Mouse (Mus musculus) stomach, embryonic 15.5 days (tissue): ENCODE data around the gene Spon1. TPM values are rescaled to one million over a fixed set of nuclear protein-coding genes. Genes with fewer than 3 reads are reported as not detected.

Experiments
- ATAC-seq: fragments of 200-750 bp; cut with Nextera tagmentation; 2 replicates; pipeline ENCODE4 v1.8.0; 2017; ENCODE audit warnings: low read depth, moderate number of reproducible peaks, moderate TSS enrichment; ENCODE audit not compliant: insufficient read depth, low FRiP score
- H3K27ac ChIP-seq: fragments of 300-500 bp; sonication (generic); 2 replicates; pipeline ENCODE4 v1.5.1; 2015; ENCODE audit warnings: mild to moderate bottlenecking, inconsistent platforms
- H3K27me3 ChIP-seq: fragments of 300-500 bp; sonication (generic); replicated peaks from 2 replicates; pipeline ENCODE4 v1.6.1; 2015; ENCODE audit warnings: inconsistent platforms
- H3K36me3 ChIP-seq: fragments of 300-500 bp; sonication (generic); 2 replicates; pipeline ENCODE4 v1.6.1; 2015; ENCODE audit warnings: inconsistent platforms
- H3K4me1 ChIP-seq: fragments of 300-500 bp; sonication (generic); 2 replicates; pipeline ENCODE4 v1.6.1; 2015; ENCODE audit warnings: inconsistent platforms
- H3K4me2 ChIP-seq: fragments of 300-500 bp; sonication (generic); 2 replicates; pipeline ENCODE4 v1.6.1; 2015; ENCODE audit warnings: mild to moderate bottlenecking, inconsistent platforms
- H3K4me3 ChIP-seq: fragments of 300-500 bp; sonication (generic); replicated peaks from 2 replicates; pipeline ENCODE4 v1.5.1; 2015; ENCODE audit warnings: inconsistent platforms
- H3K9ac ChIP-seq: fragments of 300-500 bp; sonication (generic); 2 replicates; pipeline ENCODE4 v1.6.1; 2015; ENCODE audit warnings: inconsistent platforms
- H3K9me3 ChIP-seq: fragments of 300-500 bp; sonication (generic); 2 replicates; pipeline ENCODE4 v1.6.1; 2016; ENCODE audit warnings: inconsistent platforms
- whole genome bisulfite sequencing: fragments of 180-500 bp; shearing (Covaris S2); methylation state at CpG from one replicate; pipeline ENCODE4 v1.1.7; 2015; 5-methylcytosine and 5-hydroxymethylcytosine counted together
- polyA plus RNA-seq: library from polyadenylated mRNA; unstranded; fragments of >200 nt; fragmentation: Nextera tagmentation; extraction: Ambion mirVana; gene quantifications from 2 replicates; pipeline ENCODE4 v1.2.1, GENCODE M21; 2015

Spon1 gene
- polyA plus RNA-seq, 1 experiment from 2014 or later = 17.1 TPM

GRCm38 (mm10) chr7:113791991-113792390 lies 26.2 kb downstream of the Spon1 start:
- H3K4me3 ChIP-seq = no peak overlapping the region
- H3K27me3 ChIP-seq = no peaks in the 10 kb centered on the region
- H3K27ac ChIP-seq = no peak overlapping the region
- WGBS = 77% methylated on average over 5 of the region's 5 CpGs
- no peak overlapping the region for H3K9ac ChIP-seq
- no peaks in the 10 kb centered on the region for H3K4me1 ChIP-seq
- H3K36me3 ChIP-seq = no peaks in the 10 kb centered on the region
- no peak for ATAC-seq
- no peak overlapping the region for H3K4me2 ChIP-seq
- no peaks in the 10 kb centered on the region for H3K9me3 ChIP-seq

DNA sequence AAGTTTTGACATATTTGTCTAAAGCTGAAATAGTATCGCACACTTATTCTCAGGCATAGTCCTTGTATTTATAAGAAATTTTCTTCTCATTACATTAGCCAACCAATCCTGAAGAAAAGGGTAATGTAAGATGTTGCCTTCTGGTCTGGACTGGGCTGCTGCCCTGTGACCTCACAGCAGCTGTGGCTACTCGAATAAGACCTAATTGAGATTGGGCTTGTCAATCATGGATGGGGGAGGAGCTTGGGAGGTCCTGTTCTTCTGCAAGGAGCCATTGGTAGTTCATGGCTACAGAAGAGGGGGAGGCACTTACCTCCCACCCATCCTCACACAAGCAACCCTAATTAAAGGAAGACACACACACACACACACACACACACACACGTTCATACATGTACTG lies 27.1 kb downstream of the Spon1 start:
- Histone ChIP-seq H3K4me2 (no peak overlapping the region), H3K27me3 (no peaks in the 10 kb centered on the region), H3K4me1 (no peaks in the 10 kb centered on the region), H3K9ac (no peak overlapping the region), H3K9me3 (no peaks in the 10 kb centered on the region), H3K27ac (no peak overlapping the region), H3K4me3 (no peak overlapping the region), H3K36me3 (no peaks in the 10 kb centered on the region)
- no peak for ATAC-seq
- WGBS = 66% methylated on average over 3 of the region's 3 CpGs

DNA sequence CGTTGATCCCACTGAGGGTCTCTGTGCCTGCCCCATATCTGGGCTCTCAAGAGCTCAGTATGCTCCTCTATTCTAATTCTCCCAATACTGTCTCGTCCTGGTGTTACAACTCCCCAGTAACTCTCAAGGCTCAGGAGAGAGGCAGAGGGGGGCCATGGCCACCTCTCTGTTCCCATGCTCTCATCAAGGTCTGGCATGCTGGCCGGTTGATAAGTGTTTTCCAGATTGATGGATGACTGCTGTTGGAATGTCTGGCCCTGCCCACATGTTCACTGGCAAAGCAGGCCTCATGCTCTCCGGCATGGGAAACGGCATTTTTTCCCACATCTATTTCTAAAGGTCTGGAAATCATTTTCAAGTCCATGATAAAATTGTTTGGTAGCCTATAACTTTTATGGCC lies 29.4 kb downstream of the Spon1 start:
- no peak overlapping the region for H3K9ac ChIP-seq
- no peaks in the 10 kb centered on the region for H3K36me3 ChIP-seq
- H3K4me3 ChIP-seq = no peak overlapping the region
- H3K4me1 ChIP-seq = no peaks in the 10 kb centered on the region
- no peak overlapping the region for H3K27ac ChIP-seq
- no peak overlapping the region for H3K4me2 ChIP-seq
- H3K9me3 ChIP-seq = no peaks in the 10 kb centered on the region
- no peaks in the 10 kb centered on the region for H3K27me3 ChIP-seq
- WGBS = 42% methylated on average over 5 of the region's 5 CpGs
- no peak for ATAC-seq

DNA sequence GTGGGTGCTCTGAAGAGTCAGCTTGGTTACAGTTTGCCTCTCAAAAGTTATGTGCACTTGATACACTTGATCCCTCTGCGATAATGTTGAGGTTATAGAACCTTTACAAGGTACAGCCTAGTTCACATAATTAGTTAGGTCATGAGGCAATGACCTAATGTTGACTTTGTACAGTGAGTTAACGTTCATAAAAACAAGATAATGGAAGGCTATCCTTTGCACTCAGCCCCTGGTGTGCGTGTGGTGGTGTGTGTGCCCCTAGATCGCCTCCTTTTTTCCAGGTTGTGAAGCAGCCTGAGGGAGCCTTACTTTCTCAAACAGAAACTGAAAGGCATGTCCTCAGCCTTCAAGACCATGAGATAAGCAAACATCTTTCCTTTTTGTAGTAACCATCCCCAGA lies 31.3 kb downstream of the Spon1 start:
- no peak overlapping the region for H3K9ac ChIP-seq
- no peak overlapping the region for H3K4me3 ChIP-seq
- H3K36me3 ChIP-seq = no peaks in the 10 kb centered on the region
- no peak overlapping the region for H3K27ac ChIP-seq
- WGBS = 79% methylated on average over 4 of the region's 4 CpGs
- no peaks in the 10 kb centered on the region for H3K27me3 ChIP-seq
- no peak overlapping the region for H3K4me2 ChIP-seq
- H3K9me3 ChIP-seq = no peaks in the 10 kb centered on the region
- no peak for ATAC-seq
- H3K4me1 ChIP-seq = no peaks in the 10 kb centered on the region

DNA sequence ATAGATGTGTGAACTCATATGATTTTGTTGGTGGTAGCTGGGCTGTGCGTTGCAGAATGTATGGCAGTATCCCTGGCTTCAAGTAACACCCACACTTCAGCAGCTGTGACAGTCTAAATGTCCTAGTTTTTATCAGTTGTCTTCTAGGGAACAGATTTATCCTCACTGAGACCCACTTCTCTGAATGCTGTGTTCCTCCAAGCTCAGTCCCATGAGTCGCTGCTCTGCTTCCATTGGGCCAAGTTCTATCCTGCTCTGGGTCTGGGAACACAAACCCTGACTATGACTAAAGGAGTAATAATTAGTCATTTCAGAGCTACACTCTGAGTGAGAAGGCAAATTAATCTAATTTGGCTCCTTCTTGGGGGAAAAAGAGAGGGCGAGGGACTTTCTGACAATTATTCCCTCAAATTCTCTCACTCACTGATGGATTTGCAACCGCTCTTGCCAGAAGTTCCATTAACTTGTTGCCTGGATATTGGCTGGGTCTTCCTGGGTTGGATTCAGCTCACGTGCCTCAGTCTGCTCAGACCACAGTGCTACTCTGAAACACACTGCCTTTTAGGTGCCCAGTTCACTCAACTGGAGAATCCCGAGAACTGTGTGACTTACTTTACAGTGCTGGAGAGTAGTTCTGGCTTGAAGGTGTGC lies 32.9 kb downstream of the Spon1 start:
- Histone ChIP-seq H3K9me3 (no peaks in the 10 kb centered on the region), H3K4me1 (no peaks in the 10 kb centered on the region), H3K27ac (no peak overlapping the region), H3K4me2 (no peak overlapping the region), H3K9ac (no peak overlapping the region), H3K4me3 (no peak overlapping the region), H3K36me3 (no peaks in the 10 kb centered on the region), H3K27me3 (no peaks in the 10 kb centered on the region)
- 75% methylated on average over 6 of the region's 6 CpGs for WGBS
- ATAC-seq = no peak

GRCm38 (mm10) chr7:113809781-113810180 lies 44.0 kb downstream of the Spon1 start:
- WGBS = 79% methylated on average over 1 of the region's 1 CpGs
- Histone ChIP-seq H3K4me2 (no peak overlapping the region), H3K4me3 (no peak overlapping the region), H3K27ac (no peak overlapping the region), H3K9ac (no peak overlapping the region), H3K36me3 (no peaks in the 10 kb centered on the region), H3K4me1 (no peaks in the 10 kb centered on the region), H3K27me3 (no peaks in the 10 kb centered on the region), H3K9me3 (no peaks in the 10 kb centered on the region)
- no peak for ATAC-seq

DNA sequence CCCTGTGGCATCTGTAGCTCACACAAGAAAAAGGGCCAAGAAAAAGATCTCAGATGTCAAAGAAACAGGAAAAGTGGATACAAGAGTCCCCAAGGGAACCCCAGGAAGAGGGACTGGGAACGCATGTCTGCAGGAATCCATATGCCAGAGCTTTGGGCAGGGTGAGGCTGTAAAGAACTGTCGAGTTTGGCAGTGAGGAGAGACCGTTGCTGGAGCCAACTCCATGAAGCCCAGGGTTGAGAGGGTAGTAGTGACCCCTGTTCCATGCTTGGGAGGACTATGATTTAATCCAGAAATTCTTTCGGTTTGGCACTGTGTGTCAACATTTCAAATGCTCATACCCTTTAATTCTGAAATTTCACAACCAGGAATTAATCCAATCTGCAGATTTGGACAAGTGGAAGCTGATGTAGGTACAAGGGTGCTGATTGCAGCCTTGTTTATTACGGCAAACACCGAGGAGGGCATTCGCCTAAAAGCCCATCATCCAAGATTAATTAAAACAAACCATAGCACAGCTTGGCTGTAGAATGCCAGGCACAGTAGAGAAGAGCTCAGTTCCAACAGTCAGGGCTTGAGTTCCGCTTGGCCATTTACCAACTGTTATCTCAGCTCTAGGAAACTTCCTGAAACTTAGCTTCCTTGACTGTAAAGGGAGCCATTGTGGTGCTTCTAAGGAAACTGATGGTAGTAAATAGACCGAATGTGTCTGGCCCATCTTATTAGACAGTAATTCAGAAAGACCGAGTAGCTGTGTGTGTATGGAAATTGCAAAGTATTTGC lies 45.8 kb downstream of the Spon1 start:
- Histone ChIP-seq H3K27me3 (no peaks in the 10 kb centered on the region), H3K9ac (no peak overlapping the region), H3K27ac (no peak overlapping the region), H3K4me2 (no peak overlapping the region), H3K4me1 (no peaks in the 10 kb centered on the region), H3K4me3 (no peak overlapping the region), H3K36me3 (no peaks in the 10 kb centered on the region), H3K9me3 (no peaks in the 10 kb centered on the region)
- ATAC-seq = no peak
- 71% methylated on average over 10 of the region's 10 CpGs for WGBS

- Histone ChIP-seq H3K4me1 (0 out of 2 replicates have a peak, but pooled peaks cover 4% of the 10 kb centered on the region), H3K36me3 (no peaks in the 10 kb centered on the region), H3K27me3 (no peaks in the 10 kb centered on the region), H3K27ac (no peak overlapping the region), H3K9me3 (no peaks in the 10 kb centered on the region), H3K4me3 (no peak overlapping the region), H3K9ac (no peak overlapping the region), H3K4me2 (no peak overlapping the region)
- ATAC-seq = no peak
- 92% methylated on average over 10 of the region's 10 CpGs for WGBS
These were observed 48.4 kb downstream of the Spon1 start for GRCm38 (mm10) chr7:113814101-113814779.

DNA sequence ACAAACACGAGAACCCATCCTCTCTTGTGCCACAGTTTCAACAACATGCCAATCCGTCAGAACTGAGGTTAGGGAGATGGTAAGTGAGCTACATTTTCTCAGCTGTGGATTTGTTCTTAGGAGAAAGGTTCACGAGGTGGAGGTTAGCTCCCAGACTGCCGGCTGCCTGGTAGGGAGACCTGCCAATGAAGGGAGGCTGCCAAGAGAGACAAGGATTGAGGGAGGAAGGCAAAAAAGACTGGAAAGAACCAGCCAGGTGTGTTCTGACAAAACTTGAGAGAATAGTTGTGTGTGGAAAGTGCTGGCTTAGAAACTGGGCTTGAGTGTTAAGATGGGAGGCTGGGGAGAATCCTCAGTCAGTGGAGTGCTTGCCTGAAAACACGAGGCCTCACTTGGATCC lies 49.9 kb downstream of the Spon1 start:
- Histone ChIP-seq H3K27me3 (no peaks in the 10 kb centered on the region), H3K4me2 (no peak overlapping the region), H3K4me3 (no peak overlapping the region), H3K9ac (no peak overlapping the region), H3K9me3 (no peaks in the 10 kb centered on the region), H3K27ac (no peak overlapping the region), H3K4me1 (0 out of 2 replicates have a peak, but pooled peaks cover 4% of the 10 kb centered on the region), H3K36me3 (no peaks in the 10 kb centered on the region)
- WGBS = 66% methylated on average over 5 of the region's 5 CpGs
- ATAC-seq = no peak

GRCm38 (mm10) chr7:113816827-113817334 lies 51.1 kb downstream of the Spon1 start:
- WGBS = 69% methylated on average over 7 of the region's 7 CpGs
- Histone ChIP-seq H3K4me3 (no peak overlapping the region), H3K27ac (no peak overlapping the region), H3K4me2 (no peak overlapping the region), H3K27me3 (no peaks in the 10 kb centered on the region), H3K9ac (no peak overlapping the region), H3K4me1 (0 out of 2 replicates have a peak, but pooled peaks cover 4% of the 10 kb centered on the region), H3K9me3 (no peaks in the 10 kb centered on the region), H3K36me3 (no peaks in the 10 kb centered on the region)
- ATAC-seq = no peak

- Histone ChIP-seq H3K4me1 (0 out of 2 replicates have a peak, but pooled peaks cover 4% of the 10 kb centered on the region), H3K9ac (no peak overlapping the region), H3K27ac (no peak overlapping the region), H3K9me3 (no peaks in the 10 kb centered on the region), H3K36me3 (no peaks in the 10 kb centered on the region), H3K27me3 (no peaks in the 10 kb centered on the region), H3K4me3 (no peak overlapping the region), H3K4me2 (no peak overlapping the region)
- WGBS = 33% methylated on average over 6 of the region's 6 CpGs
- peak; percentile 52; the same call in 1 of the 2 replicates for ATAC-seq
These were observed 52.3 kb downstream of the Spon1 start for GRCm38 (mm10) chr7:113818116-113818515.

DNA sequence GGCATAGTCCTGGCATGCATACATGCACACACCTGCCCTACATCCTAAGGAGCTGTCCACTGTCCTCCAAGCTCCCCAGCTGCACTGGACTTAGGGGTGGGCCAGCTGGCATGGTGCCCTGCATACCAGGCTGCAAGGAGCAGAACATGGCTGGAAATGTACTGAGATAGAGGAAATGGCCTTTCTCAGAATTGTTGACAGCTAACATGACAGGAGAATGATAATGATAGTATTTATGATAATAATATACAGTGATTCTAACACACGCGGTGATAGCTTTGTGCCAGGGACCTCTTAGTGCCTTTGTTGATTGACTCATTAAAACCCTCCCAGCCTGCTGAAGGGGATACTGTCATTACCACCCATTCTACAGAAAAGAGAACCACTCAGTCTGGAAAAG lies 54.4 kb downstream of the Spon1 start:
- Histone ChIP-seq H3K9me3 (no peaks in the 10 kb centered on the region), H3K4me3 (no peak overlapping the region), H3K4me1 (0 out of 2 replicates have a peak, but pooled peaks cover 4% of the 10 kb centered on the region), H3K27ac (no peak overlapping the region), H3K27me3 (no peaks in the 10 kb centered on the region), H3K9ac (no peak overlapping the region), H3K4me2 (no peak overlapping the region), H3K36me3 (no peaks in the 10 kb centered on the region)
- ATAC-seq = 0 out of 2 replicates have a peak, but pooled peaks have one; percentile 25
- 53% methylated on average over 2 of the region's 2 CpGs for WGBS
